Mouse (Mus musculus) bone marrow macrophage, adult 2 months (primary cell): ENCODE measurements around the gene Akap13. TPM values are rescaled to one million over a fixed set of nuclear protein-coding genes. Genes with fewer than 3 reads are reported as not detected.
A peak's percentile ranks its signal among the peaks of the same experiment; 100 is the strongest.

ENCODE experiments used
- H3K27ac ChIP-seq: 2 replicates; pipeline ENCODE4 v1.5.1; 2012; ENCODE audit warnings: low read depth, low read length; ENCODE audit not compliant: insufficient read depth
- H3K4me1 ChIP-seq: 2 replicates; pipeline ENCODE4 v1.6.1; 2012; ENCODE audit warnings: low read length; ENCODE audit not compliant: control insufficient read depth, insufficient read depth
- H3K4me3 ChIP-seq: 2 replicates; pipeline ENCODE4 v1.5.1; 2012; ENCODE audit warnings: mild to moderate bottlenecking, low read length, moderate library complexity; ENCODE audit not compliant: insufficient read depth
- CTCF ChIP-seq: IDR thresholded peaks from 2 replicates; pipeline ENCODE4 v1.5.1; 2012; ENCODE audit warnings: low read depth, mild to moderate bottlenecking, low read length, moderate library complexity
- POLR2A ChIP-seq: IDR thresholded peaks from 2 replicates; pipeline ENCODE4 v1.6.1; 2012; ENCODE audit warnings: mild to moderate bottlenecking, low read depth, low read length, borderline replicate concordance
- polyA plus RNA-seq: library from polyadenylated mRNA; stranded (reverse); fragments of >200 nt; gene quantifications from 2 replicates; pipeline ENCODE4 v1.2.4, GENCODE M21; 2012; ENCODE audit not compliant: missing spikeins, insufficient read depth, insufficient read length

Gene Akap13
- polyA plus RNA-seq, 1 experiment: 58.4 TPM

DNA sequence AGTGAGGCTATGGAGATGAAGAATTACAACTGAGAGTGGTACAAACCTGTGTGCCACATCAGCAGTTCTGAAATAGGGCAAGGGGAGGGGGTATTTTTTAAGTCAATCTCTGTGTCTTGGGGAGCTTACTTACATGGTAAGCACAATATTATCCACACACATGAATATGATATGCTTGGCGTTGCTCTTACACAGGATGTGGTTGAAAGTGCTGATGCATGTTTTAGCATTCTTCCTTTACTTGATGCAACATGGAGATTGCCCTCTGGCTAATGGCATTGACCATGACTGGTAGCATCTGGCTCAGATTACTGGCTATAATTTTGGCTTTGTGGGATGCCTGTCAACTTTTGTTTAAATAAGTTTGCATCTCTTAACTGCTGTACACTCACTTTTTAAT, 194.6 kb downstream of the Akap13 start:
- H3K27ac ChIP-seq: no peak overlapping the region
- no peak overlapping the region for H3K4me3 ChIP-seq
- peaks cover 35% of the 10 kb centered on the region for H3K4me1 ChIP-seq
- TF ChIP-seq POLR2A (no peak), CTCF (no peak)

DNA sequence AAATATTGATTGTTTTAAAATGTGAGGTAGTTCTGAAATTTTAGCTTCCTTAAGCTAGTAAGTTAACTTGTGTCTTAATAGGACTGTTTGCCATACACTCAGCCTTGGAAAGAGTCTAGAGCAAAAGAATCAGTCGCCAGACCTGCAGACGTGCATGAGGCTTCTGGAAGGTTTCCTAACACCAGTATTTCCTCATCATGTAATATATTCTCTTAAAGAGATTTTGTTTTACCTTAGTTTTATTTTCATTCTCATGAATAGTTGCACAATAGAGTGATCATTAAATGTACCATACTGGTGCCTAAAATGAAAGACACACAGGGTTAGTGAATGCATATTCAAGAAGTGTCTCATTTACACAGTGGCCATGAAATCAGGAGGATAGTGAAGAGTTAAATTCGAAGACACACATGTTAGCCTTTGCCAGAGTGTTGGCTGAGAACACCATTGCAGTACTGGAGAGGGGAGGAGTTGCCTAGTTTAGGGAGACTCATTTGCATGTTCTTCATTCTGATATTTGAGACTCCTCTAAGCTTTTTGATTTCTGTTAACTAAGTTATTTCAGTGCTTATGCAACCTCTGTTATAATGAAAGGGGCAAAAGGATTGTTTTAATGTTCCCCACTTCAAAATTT, 198.5 kb downstream of the Akap13 start:
- no peak for TF ChIP-seq CTCF
- no peak for TF ChIP-seq POLR2A
- Histone ChIP-seq H3K4me3 (no peak overlapping the region), H3K4me1 (peaks cover 37% of the 10 kb centered on the region), H3K27ac (no peak overlapping the region)

DNA sequence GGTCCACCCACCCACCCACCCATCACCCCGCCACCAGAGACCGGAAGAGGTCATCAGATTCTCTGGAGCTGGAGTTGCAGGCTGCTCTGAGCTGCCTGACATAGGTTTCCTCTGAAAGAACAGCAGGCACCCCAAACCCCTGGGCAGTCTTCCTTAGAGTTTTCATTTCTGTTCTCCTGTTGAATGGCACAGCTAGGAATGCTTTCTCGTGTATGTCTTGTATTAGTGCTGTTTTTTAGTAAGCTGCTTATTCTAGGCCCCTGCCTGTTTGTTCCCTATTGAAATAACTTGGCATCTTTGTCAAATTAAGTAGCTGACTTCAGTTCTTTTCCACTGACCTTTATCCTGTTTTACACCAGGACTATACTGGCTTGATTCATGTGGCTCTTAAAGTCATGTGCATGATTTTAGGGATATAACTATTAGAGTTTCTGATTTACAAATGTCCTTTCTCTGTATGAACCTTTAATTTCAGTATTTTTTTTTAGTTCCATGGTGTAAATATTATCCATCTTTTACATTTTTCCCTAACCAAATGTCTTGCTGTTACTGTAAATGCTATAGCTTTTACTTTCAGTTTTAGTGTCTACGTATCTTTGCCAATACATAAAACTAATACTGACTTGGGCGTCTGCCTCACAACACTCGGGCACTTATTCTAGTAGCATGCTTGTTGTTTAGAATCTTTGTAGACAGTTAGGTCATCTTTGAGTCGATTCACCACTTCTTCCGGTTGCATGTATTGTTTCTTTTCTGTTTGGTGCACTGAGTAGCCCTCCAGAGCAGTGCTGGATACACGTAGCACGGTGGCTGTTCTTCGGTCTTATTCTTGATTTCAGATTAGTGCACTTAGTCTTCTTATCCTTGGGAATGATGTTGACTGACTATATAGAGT, 200.1 kb downstream of the Akap13 start:
- peak overlapping the region; percentile 74 for H3K4me3 ChIP-seq
- H3K4me1 ChIP-seq: peaks cover 30% of the 10 kb centered on the region
- peak overlapping the region; percentile 95 for H3K27ac ChIP-seq
- no peak for TF ChIP-seq CTCF
- no peak for TF ChIP-seq POLR2A

DNA sequence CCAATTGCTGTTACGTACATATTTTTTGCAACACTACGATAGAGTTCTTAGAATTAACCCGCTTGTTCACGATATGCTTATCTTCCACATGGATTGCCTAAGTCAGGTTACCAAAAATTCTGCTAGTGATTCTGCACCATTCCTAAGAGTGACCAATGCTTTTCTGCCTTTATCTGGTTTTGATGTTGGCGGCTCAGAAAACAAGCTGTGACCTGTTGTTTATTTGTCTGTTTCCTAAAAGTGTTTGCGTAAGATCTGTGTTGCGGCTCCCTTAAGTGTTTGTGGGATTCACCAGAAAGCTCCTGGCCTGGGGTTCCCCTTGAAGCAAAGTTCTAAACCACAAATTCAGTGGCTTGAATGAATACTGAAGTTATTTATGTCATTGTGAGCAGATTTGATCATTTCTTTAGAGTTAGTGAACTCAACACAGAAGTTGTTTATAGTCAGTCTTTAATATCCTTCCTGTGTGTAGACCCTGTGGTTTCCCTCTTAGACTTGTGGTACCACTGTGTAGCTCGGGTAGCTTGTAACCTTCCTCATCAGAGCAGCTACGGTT, 201.0 kb downstream of the Akap13 start:
- TF ChIP-seq CTCF: no peak
- no peak for TF ChIP-seq POLR2A
- peaks cover 29% of the 10 kb centered on the region for H3K4me1 ChIP-seq
- peak overlapping the region; percentile 34 for H3K4me3 ChIP-seq
- H3K27ac ChIP-seq: peak overlapping the region; percentile 80

DNA sequence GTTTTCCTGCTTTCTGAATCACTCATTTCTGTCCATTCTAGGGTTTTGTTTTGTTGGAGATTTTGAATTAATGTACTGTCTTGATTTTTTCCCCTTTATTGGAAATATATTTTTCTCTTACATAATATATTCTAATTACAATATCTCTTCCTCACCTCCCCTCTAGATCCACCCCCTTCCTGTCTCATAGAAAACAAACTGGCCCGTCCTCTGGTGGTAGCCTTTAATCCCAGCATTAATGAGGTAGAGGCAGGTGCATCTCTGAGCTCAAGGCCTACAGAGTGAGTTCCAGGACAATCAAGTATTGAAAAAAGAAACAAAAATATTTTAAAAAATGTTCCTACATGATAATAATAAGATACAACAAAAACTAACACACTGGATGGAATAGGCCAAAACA, 201.6 kb downstream of the Akap13 start:
- Histone ChIP-seq H3K4me1 (peaks cover 29% of the 10 kb centered on the region), H3K27ac (peak overlapping the region; percentile 80), H3K4me3 (no peak overlapping the region)
- TF ChIP-seq POLR2A (no peak), CTCF (no peak)

DNA sequence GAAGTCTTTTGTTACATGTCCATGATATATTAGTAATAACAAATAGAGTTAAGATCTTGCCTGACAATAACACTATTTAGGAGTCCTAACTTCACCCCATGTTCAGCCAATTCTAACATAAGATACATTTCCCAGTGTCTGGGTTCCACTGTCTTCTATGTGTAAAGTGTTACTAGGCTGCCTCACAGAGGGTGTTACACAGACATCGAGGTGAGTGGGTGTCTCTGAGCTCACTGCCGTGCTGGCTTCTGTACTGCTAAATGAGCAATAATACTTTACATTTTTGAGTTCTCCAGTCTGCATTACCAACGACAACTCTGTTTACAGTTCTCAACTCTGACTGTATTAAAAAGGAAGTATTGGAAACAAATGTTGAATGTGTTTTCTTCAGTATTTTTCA, 209.1 kb downstream of the Akap13 start:
- H3K27ac ChIP-seq: no peak overlapping the region

DNA sequence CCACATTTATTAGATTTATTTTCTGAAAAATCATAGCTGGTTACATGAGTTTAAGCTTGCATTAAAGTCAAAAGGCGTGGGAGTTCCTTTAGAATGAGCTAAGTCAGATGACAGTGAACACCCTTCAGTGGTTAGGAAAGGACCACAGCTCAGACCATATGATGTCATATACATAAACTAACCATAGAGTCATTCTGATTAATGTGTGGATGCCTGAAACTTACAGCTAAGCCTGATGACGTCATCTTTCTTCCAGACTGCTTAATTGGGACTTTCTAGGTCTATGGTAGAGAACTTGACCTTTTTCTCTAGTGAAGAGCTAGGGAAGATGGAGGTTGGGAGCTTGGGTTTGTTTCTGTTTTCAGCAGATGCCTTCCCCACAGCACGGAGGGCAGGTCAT, 211.6 kb downstream of the Akap13 start:
- peaks cover 28% of the 10 kb centered on the region for H3K4me1 ChIP-seq
- no peak for TF ChIP-seq CTCF
- no peak for TF ChIP-seq POLR2A
- peak overlapping the region; percentile 73 for H3K27ac ChIP-seq
- no peak overlapping the region for H3K4me3 ChIP-seq

More for the DNA sequence above, 209.1 kb downstream of the Akap13 start:
- no peak overlapping the region for H3K4me3 ChIP-seq
- no peak for TF ChIP-seq CTCF
- peaks cover 26% of the 10 kb centered on the region for H3K4me1 ChIP-seq

DNA sequence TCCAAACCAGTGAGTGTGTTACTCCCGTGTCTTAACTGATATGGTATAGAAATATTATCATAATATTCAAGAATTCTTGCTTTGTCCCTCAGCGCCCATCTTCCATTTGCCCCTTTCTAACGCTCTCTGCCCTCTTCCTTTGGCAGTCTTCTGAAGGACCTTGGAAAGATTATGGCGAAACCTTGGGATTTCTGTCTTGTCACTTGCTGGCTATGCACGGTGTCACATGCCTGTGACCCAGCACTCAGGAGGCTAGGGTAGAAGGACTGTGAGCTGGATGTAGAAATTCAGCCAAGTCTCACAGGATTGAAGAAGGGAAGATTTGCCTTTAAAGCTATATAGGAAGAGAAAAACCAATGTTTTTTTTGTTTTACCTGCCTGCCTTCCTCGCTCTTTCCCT, 212.2 kb downstream of the Akap13 start:
- TF ChIP-seq POLR2A: no peak
- no peak for TF ChIP-seq CTCF
- H3K4me1 ChIP-seq: peaks cover 28% of the 10 kb centered on the region
- H3K4me3 ChIP-seq: no peak overlapping the region
- peak overlapping the region; percentile 73 for H3K27ac ChIP-seq

DNA sequence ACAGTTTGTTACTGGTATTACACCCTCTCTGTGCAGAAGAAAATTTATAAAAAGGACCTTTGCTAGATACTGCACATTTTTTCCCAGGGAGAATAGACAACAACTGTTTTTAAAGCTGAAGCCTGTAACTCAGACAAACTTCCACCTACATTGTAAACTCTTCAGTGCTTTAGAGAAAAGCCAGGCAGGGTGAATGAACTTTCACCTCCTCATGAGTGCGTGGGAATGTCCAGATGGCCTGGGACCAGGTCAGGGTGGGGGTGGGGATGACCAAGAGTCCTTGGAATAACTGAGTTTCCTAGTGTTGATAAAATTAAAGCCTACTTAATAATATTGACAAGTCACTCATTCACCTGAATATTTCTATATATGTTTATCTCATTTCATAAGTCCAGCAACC, 213.1 kb downstream of the Akap13 start:
- Histone ChIP-seq H3K27ac (peak overlapping the region; percentile 44), H3K4me1 (peaks cover 28% of the 10 kb centered on the region), H3K4me3 (no peak overlapping the region)
- TF ChIP-seq CTCF (no peak), POLR2A (no peak)

DNA sequence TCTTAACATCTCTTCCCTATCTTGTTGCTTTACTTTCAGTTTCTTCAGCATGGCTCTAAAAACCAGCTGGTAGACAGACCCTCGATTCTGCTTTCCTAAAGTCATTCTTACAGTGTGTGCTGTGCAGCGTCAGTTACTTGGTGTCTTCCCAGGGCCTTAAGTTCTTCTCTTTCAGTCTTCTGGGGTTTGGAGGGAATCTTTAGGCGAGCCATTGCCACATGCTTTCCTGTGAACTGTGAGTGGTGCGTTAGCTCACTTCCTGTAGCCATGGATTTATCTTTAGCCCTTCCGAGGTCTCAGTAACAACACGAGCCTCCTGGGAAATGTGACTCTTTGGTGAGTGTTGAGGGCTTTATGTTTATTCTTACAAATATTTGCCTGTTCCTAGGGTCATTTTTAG, 214.1 kb downstream of the Akap13 start:
- peak overlapping the region; percentile 84 for H3K27ac ChIP-seq
- peak overlapping the region; percentile 15; the same call in 1 of the 2 replicates for H3K4me3 ChIP-seq
- no peak for TF ChIP-seq POLR2A
- TF ChIP-seq CTCF: no peak
- H3K4me1 ChIP-seq: peaks cover 28% of the 10 kb centered on the region
